Mouse (Mus musculus): ENCODE data around the gene Scnn1a.
A peak's percentile ranks its signal among the peaks of the same experiment; 100 is the strongest.
"Not testable (repeated sequence)": the region's sequence is repeated elsewhere in the genome, so short reads cannot be mapped to it uniquely, and the experiment has no call there.

Scnn1a gene

GRCm38 (mm10) chr6:125320323-125320722 is at the start of gene Scnn1a:
Scnn1a (plus strand) TSS chr6:125320659.
- no peak for DNase-seq

GRCm38 (mm10) chr6:125271455-125272227 is 48.8 kb upstream of the Scnn1a start:
- peak; percentile 95 for DNase-seq

- DNase-seq, result no peak
Measured at GRCm38 (mm10) chr6:125272228-125272785, 48.2 kb upstream of the Scnn1a start.

DNA sequence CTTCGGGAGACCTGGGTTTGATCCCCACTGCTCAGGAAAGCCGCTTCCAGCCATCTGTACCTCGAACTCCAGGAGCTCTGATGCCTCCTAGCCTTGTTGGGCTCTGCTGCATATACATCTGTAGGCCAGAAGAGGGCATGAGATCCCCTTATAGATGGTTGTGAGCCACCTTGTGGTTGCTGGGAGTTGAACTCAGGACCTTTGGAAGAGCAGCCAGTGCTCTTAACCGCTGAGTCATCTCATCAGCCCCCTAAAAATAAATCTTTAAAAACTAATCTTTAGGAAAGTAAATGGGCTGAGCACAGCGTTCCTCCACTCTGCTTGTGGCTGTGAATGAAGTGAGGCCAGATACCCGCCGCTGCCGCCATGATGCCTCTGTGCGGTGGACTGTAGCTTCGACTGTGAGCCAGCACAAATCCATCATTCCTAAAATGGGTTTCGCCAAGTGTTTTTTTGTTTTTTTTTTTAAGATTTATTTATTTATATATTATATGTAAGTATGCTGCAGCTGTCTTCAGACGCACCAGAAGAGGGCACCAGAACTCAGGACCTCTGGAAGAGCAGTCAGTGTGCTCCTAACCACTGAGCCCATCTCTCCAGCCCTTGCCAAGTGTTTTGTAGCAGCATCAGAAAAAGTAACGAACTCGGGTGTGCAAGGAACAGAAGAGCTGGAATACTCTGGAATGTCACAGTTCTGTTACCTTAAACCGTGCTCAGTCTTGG is 45.5 kb upstream of the Scnn1a start:
- peak; percentile 81 for DNase-seq

GRCm38 (mm10) chr6:125279729-125280128 is 40.7 kb upstream of the Scnn1a start:
- DNase-seq, result no peak

DNA sequence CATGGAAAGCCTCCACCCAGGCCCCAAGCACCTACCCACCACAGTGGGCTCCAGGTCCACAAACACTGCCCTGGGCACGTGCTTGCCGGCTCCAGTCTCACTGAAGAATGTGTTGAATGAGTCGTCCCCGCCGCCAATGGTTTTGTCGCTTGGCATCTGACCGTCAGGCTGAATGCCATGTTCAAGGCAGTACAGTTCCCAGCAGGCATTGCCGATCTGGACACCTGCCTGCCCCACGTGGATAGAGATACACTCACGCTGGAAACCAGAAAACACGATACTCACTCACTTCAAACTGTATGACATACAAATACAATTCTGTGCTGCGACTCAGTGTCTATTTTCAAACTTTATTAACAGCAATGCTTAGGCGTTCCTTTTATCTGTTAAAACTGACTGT is 37.7 kb upstream of the Scnn1a start:
- not testable (repeated sequence) for DNase-seq

- DNase-seq, result peak; percentile 58
Measured at GRCm38 (mm10) chr6:125284250-125284649, 36.2 kb upstream of the Scnn1a start.

DNA sequence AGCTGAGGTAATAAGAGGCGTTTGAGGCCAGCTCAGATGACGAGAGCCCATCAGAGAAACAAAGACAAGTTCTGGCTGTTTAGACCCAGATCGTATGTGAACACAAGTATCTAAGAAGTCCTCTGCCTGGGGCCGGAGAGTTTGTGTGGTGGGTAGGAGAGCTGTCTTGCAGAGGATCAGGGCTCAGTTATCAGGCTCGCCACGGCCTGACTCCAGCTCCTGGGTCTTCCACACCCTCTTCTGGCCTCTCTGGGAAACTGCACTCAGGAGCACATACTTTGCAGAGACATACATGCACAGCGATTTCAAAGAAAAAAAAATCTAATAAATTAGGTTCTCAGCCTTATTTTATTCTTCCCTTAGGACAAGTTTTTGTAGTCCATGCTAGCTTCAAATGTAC is 35.7 kb upstream of the Scnn1a start:
- DNase-seq, result no peak

DNA sequence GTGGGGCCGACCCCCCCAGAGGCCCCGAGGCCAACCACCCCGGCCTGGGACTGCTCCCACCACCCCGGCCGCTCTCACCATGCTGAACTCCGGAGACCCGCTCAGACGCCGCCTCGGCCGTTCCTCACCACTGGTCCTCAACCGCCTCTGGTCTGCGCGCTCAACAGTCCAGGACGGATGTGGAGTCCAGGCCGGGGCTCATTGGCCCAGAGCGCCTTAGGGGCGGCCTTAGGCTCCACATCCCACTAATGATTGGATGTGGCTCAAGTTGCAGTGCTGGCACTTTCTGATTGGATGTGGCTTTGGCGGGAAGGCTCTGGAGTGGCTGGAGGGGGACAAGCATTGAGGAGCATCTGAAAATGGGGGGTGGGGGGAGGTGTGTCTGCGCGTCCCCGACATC is 34.6 kb upstream of the Scnn1a start, which contains the start of gene Tuba3a:
Gene Tuba3a (minus strand): TSS at position 153 of the 400 bp plus-strand sequence.
- DNase-seq, result no peak

- DNase-seq, result no peak
Measured at GRCm38 (mm10) chr6:125286944-125287343, 33.5 kb upstream of the Scnn1a start.

DNA sequence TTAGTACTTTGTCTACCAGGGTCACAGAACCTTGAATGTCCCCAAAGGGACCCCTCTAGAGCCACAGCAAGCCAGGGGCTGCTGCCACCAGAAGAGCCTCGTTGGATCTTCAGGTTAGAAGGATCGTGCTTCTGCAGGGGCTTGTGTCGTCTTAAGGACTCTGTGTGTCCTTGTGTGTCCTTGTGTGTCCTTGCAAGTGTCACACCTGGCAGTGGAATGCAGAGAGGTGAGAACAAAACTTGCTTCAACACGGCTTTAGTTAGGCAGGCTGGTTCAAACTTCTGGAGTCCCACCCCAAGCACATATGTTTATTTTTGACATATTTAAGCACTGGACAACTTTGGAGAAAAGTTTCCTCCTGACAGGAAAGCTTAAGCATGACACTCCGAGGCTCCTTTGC is 31.7 kb upstream of the Scnn1a start:
- DNase-seq, result no peak

DNA sequence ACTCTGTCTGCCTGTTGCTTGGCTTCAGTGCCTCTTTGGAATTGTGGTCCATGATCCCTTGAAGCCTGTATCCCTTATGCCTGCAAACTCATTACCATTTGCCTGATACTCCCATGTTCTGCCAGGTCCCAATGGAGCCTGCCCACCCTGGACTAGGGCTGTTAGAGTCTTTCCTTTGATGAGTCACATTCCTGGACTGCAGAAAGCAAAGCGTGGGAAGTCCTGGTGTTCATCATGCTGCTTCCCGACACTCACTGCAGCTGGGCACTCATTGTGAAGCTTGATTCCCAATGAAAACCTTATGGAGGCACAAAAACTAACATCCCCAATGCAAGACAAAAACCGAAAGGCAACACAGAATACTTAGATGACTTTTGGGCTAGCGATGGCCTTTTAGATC is 29.1 kb upstream of the Scnn1a start:
- no peak for DNase-seq

DNA sequence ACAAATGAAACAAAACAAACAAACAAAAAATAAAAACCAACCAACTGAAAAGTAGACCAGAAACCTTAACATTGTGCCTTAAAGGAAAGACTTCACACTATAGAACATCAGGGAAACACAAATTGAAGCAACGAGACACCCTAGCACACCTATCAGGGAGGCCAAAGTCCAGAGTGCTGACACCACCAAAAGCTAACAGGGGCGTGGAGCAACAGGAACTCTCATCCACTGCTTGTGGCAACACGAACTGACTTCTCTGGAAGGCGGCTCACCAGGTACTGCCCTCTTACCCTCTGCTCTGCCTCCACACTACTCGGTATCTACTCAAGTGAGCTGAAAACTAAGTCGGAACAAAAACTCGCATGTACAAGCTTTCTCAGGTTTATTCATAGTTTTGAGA is 28.2 kb upstream of the Scnn1a start:
- DNase-seq, result no peak

DNA sequence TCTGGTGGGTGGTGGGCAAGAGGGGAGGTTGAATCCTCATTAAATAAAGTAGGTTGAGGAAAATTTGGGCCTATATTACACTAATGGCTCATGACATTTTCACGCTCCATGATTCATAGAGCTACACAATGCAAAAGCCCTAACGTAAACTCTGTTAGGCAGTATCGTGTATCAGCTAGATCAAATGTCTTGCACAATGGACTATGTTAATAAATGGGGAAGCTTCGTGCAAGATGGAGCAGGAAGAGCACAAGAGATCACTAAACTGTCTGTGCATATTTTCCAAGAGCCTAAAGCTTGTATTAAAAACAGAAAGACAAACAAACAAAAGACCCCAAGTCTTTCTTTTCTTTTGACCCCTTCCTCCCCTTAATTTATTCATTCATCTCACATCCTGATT is 26.4 kb upstream of the Scnn1a start:
- no peak for DNase-seq

DNA sequence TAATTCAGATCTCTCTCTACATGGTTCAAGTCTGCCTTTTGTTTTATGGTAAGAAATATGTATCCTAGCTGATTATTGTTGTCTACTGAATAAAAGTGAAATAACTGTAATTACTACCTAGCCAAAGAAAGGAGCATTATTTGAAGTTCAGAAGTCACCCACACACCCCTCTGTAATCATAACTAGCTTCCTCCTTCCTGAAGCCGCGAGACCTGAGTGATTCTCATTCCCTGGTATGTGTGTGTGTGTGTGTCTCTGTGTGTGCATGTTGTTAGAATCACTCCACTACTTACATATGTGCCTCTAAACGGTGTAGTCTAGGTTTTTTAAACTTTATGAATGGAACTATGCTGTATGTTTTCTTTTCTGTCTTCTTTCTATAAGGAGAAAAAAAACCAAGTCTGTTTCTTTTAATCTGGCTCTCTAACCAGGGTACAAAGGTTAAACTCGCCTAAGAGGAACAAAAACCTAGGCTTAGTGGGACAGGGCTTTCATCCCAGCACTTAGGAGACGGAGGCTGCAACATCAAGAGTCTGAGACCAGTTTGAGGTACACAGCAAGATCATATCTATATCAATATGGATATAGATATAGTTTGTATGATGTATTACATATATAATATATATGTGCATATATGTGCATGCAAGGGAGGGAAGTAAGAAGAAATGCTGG is 23.2 kb upstream of the Scnn1a start:
- no peak for DNase-seq

DNA sequence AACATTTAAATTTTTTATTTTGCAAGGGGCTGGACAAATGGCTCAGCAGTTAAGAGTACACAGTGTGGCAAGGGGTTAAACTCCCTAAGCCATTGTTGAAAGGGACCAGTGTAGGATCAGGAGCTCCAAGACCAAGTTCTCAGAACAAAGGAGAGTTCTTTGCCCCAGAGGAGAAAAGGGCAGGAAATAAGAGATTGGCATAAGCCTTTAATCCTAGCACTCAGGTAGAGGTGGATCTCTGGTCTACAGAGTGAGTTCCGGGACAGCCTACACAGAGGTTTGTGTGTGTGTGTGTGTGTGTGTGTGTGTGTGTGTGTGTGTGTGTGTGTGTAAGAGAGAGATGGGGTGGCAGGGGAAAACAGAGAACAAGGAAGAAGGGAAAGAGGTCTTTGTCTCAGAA is 19.5 kb upstream of the Scnn1a start:
- no peak for DNase-seq

DNA sequence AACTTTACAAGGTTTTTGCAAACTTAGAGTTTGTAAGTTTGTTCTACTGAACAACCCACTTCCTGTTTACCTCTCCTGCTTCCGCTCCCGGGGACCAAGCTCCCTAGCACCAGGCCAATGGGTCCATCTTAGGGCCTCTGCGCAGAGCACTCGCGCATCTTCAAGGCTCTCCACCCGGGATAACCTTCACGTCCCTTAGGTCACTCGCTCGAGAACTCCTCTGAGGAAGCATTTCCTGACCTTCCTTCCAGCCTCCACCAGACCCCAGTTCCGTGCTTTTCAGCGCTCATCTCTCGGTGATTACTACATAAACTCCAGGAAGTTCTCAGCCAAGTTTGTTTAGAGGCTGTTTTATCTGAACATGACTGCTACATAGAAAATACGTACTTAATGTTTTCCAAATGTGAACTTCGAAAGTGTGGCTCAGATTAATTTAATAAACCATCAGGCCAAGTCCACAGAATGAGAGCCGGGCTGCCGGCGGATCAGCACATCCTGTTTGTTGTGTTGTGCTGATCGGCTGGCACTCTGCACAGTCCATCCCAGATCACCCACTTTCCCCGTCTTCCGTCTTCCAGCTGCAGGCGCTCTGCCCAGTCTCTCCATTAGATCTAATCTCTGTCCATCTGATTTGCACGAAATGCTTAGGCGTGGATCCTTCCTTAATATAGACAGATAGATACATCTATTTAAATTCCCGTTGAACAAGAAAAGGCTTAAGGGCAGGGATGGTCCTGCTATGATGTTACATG is 18.1 kb upstream of the Scnn1a start:
- peak; percentile 54 for DNase-seq

- no peak for DNase-seq
Measured at GRCm38 (mm10) chr6:125303242-125303641, 17.2 kb upstream of the Scnn1a start.

DNA sequence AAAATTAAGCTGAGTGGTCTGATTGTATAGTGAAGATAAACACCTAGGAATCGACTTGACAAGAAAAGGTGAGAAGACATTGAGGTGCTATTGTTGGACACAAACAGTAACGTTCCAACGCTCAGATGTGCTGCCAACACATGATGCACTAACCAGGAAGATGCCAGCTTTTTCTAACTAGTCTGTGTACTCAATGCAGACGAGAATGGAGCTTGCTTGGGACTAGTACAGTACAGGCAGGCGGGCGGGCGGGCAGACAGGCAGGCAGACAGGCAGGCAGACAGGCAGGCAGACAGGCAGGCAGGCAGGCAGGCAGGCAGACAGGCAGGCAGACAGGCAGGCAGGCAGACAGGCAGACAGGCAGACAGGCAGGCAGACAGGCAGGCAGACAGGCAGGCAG is 16.1 kb upstream of the Scnn1a start:
- not testable (repeated sequence) for DNase-seq

- peak; percentile 27 for DNase-seq
Measured at GRCm38 (mm10) chr6:125305465-125305864, 15.0 kb upstream of the Scnn1a start.

DNA sequence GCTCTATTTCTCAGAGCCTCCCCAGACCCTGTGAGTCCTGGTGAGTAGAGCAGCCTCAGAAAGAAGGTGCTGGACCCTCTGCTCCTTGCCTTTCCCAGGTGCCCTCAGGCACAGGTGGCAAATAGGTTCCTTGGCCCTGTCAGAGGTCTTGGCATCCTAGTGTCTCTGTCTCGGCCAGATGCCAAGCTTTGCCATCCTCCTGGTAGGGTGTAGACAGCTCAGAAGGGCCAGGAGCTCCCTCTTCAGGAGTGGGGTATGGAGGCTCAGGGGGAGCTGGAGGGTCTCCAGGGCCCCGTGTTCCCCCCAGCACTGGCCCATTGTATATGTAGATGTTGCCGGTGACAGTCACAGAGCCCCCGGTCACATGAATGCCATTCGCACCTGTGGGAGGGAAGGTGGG is 13.4 kb upstream of the Scnn1a start:
- DNase-seq, result no peak

DNA sequence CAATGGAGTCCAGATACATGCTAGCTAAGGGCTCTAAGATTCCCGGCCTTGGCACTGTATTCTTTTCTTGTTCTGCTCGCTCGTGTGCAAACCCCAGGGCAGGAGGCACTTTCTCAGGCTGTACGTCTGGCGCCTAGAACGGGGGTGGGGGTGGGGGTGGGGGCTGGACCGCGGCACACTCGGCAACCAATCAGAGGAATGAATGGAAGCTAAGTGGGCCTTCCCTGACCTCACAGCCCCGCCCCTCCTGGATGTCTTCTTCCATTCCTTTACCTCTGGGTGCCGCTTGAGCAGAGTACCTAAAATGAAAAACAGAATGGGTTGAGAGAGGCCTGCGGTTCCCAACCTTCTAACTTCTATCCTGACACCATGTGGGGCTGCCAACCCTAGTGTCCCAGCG is 11.5 kb upstream of the Scnn1a start:
- DNase-seq, result no peak

DNA sequence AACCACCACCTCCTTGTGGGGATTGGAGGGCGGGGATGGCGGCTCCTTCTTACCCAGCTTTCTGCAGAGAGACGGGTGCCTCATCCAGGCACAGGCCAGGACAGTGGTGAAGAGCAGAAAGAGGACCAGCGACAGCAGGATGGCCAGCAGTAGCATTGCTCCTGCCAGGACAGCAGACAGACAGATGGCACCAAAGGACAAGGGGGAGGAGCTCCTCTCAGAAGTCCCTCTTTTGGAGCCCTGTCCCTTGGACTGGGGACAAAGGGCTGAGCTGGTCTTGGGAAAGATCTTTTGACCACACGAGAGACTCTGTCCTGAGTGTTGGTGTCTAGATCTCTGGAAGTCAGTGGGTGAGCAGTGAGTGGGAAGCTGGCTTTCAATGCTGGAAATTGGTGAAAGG is 11.1 kb upstream of the Scnn1a start:
- no peak for DNase-seq
